Mouse (Mus musculus) embryonic facial prominence, embryonic 15.5 days (tissue): ENCODE measurements around the gene Grid1. TPM values are rescaled to one million over a fixed set of nuclear protein-coding genes. Genes with fewer than 3 reads are reported as not detected.
A peak's percentile ranks its signal among the peaks of the same experiment; 100 is the strongest.

ENCODE experiments used
- ATAC-seq: fragments of 200-750 bp; cut with Nextera tagmentation; 2 replicates; pipeline ENCODE4 v1.8.0; 2017; ENCODE audit warnings: low read depth, moderate TSS enrichment; ENCODE audit not compliant: insufficient number of reproducible peaks, low FRiP score, low TSS enrichment
- H3K27ac ChIP-seq: fragments of 300-500 bp; sonication (generic); replicated peaks from 2 replicates; pipeline ENCODE4 v1.5.1; 2015; ENCODE audit warnings: mild to moderate bottlenecking, inconsistent platforms
- H3K27me3 ChIP-seq: fragments of 300-500 bp; sonication (generic); 2 replicates; pipeline ENCODE4 v1.6.1; 2015; ENCODE audit warnings: inconsistent platforms
- H3K36me3 ChIP-seq: fragments of 300-500 bp; sonication (generic); 2 replicates; pipeline ENCODE4 v1.6.1; 2015; ENCODE audit warnings: mild to moderate bottlenecking, inconsistent platforms
- H3K4me1 ChIP-seq: fragments of 300-500 bp; sonication (generic); 2 replicates; pipeline ENCODE4 v1.6.1; 2015; ENCODE audit warnings: inconsistent platforms
- H3K4me2 ChIP-seq: fragments of 300-500 bp; sonication (generic); replicated peaks from 2 replicates; pipeline ENCODE4 v1.6.1; 2015; ENCODE audit warnings: mild to moderate bottlenecking, inconsistent platforms
- H3K4me3 ChIP-seq: fragments of 300-500 bp; sonication (generic); replicated peaks from 2 replicates; pipeline ENCODE4 v1.5.1; 2015; ENCODE audit warnings: mild to moderate bottlenecking, inconsistent platforms
- H3K9ac ChIP-seq: fragments of 300-500 bp; sonication (generic); 2 replicates; pipeline ENCODE4 v1.6.1; 2015; ENCODE audit warnings: inconsistent platforms
- H3K9me3 ChIP-seq: fragments of 300-500 bp; sonication (generic); replicated peaks from 2 replicates; pipeline ENCODE4 v1.6.1; 2016; ENCODE audit warnings: inconsistent platforms
- WGBS: fragments of 180-500 bp; shearing (Covaris S2); methylation state at CpG from one replicate; pipeline ENCODE4 v1.1.7; 2015; 5-methylcytosine and 5-hydroxymethylcytosine counted together
- polyA plus RNA-seq: library from polyadenylated mRNA; unstranded; fragments of >200 nt; fragmentation: Nextera tagmentation; extraction: Ambion mirVana; gene quantifications from 2 replicates; pipeline ENCODE4 v1.2.1, GENCODE M21; 2015

Gene Grid1
- polyA plus RNA-seq, 1 experiment from 2014 or later, result 1.4 TPM

DNA sequence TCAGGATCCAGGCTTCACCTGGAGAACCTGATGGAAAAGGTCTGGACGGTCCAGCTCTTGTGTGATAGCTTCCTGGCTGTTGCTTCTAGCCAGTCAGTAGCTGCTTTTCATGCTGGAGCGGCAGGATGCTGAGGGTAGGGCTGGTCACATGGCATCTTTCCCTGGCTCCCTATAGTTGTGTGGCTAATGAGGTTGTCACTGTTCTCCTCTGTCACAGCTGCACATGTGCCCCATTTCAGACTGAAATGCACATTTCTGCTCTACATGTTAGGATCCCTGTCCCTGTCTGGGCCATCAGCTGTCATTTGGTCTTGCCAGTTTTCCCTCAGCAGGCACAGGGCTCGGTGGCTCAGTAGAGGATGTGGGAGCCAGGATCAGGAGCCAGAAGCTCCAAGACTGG, 17.2 kb downstream of the Grid1 start:
- no peak for ATAC-seq
- Histone ChIP-seq H3K9me3 (no peaks in the 10 kb centered on the region), H3K27ac (no peak overlapping the region), H3K27me3 (no peaks in the 10 kb centered on the region), H3K4me1 (no peaks in the 10 kb centered on the region), H3K4me3 (no peak overlapping the region), H3K36me3 (no peaks in the 10 kb centered on the region), H3K9ac (no peak overlapping the region), H3K4me2 (no peak overlapping the region)
- WGBS, result 77% methylated on average over 3 of the region's 3 CpGs

DNA sequence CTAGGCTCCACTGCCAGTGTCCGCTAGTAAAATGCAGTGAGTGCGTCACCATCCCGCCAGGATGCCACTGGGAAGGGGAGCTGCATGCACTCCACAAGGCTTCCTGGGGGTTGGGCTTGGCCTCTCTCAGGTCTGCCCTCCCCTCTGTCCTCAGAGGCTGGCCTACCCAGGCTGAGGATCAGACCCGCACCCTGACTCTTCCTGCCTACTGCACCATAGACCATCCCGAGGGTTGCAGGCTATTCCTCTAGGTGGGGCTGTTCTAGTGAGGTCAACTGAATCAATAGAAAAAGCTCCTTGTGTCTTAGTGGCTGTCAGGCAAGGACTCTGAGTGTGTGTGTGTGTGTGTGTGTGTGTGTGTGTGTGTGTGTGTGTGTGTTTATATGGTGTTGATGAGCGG, 19.1 kb downstream of the Grid1 start:
- Histone ChIP-seq H3K9ac (no peak overlapping the region), H3K4me1 (no peaks in the 10 kb centered on the region), H3K27ac (no peak overlapping the region), H3K9me3 (no peaks in the 10 kb centered on the region), H3K4me3 (no peak overlapping the region), H3K4me2 (no peak overlapping the region), H3K36me3 (no peaks in the 10 kb centered on the region), H3K27me3 (no peaks in the 10 kb centered on the region)
- WGBS, result 58% methylated on average over 6 of the region's 6 CpGs
- no peak for ATAC-seq

DNA sequence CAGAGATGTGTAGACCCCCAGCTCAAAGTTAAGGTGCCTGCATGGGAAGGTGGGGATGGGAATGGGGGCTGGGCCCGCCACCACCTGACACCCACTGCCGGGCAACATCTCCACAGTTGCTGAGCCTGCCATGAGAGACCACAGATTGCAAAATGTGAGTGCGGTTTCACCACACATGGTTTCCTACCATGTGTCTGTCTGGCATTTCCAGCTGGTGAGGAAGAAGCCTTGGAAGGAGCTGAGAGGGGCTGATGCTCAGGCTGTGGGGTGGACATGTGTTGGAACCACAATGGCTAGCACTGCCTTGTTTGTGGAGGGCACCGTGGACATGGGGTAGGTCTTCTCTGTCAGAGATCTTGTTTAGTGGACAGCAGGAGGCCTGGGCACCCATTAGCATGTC, 20.0 kb downstream of the Grid1 start:
- no peak for ATAC-seq
- Histone ChIP-seq H3K9ac (no peak overlapping the region), H3K36me3 (no peaks in the 10 kb centered on the region), H3K27me3 (no peaks in the 10 kb centered on the region), H3K4me1 (no peaks in the 10 kb centered on the region), H3K9me3 (no peaks in the 10 kb centered on the region), H3K4me2 (no peak overlapping the region), H3K27ac (no peak overlapping the region), H3K4me3 (no peak overlapping the region)
- WGBS, result 84% methylated on average over 4 of the region's 4 CpGs

DNA sequence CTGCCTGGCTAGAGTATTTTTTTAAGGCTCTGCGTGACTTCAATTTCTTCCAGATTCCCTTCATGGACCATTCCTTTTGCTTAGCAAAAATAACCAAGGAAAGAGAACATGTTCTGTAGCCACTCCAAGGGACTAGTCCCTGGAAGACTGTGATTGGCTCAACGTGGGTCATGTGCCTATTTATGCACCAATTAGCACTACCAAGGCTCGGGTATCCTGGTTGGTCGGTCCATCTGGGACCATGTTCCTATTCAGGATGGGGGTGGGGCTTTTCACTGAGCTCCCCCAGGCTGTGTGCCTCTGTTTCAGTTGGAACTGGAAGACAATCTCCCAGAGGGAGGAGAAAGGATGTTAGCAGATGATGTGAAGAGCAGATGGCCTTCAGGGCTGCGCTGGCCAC, 23.7 kb downstream of the Grid1 start:
- Histone ChIP-seq H3K36me3 (no peaks in the 10 kb centered on the region), H3K27me3 (no peaks in the 10 kb centered on the region; the same call in 1 of the 2 replicates), H3K4me1 (no peaks in the 10 kb centered on the region), H3K4me3 (no peak overlapping the region), H3K4me2 (no peak overlapping the region), H3K9ac (no peak overlapping the region), H3K27ac (no peak overlapping the region), H3K9me3 (no peaks in the 10 kb centered on the region)
- WGBS, result 71% methylated on average over 5 of the region's 5 CpGs
- no peak for ATAC-seq

DNA sequence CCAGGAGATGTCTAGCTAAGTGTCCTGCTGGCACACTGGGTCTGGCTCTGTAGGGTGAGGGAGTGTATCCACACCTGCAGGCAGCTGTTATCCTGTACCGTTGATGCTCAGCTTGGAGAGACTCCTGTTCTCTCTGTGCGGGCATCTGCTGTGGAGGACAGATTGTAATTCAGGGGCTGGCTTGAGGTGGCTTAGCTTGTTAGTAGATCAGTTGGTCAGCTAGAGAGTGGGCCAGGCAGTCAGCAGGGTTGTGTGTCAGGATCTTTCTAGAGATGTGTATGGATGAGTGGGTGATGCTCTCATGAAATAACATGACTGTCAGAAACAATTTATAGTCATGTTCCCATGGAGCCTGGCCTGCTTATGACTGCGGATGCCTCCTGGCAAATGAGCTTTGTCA, 24.3 kb downstream of the Grid1 start:
- Histone ChIP-seq H3K9ac (no peak overlapping the region), H3K27me3 (no peaks in the 10 kb centered on the region; the same call in 1 of the 2 replicates), H3K36me3 (no peaks in the 10 kb centered on the region), H3K27ac (no peak overlapping the region), H3K4me2 (no peak overlapping the region), H3K4me3 (no peak overlapping the region), H3K4me1 (no peaks in the 10 kb centered on the region), H3K9me3 (no peaks in the 10 kb centered on the region)
- ATAC-seq, result no peak
- WGBS, result 87% methylated on average over 3 of the region's 3 CpGs

DNA sequence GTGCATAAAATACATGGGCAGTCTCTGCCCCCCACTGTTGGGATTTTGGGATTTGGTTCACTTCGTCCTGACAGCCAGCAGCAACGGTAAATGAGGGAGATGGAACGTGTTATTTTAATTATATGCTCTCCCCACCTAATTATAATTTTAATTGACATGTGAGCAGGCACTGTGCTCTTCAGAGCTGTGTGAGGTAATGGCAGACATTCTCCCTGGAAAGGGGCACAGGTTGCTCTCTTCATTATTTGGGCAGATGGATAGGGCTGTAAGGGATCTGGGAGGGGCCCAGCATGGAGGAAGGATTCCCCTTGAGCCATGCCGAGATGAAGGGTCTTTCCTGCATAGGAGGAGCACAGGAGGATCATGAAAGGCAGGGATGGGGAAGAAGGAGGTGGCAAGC, 26.9 kb downstream of the Grid1 start:
- ATAC-seq, result no peak
- no peaks in the 10 kb centered on the region; the same call in 1 of the 2 replicates for H3K27me3 ChIP-seq
- no peak overlapping the region for H3K9ac ChIP-seq
- H3K36me3 ChIP-seq, result no peaks in the 10 kb centered on the region
- H3K4me2 ChIP-seq, result no peak overlapping the region
- H3K27ac ChIP-seq, result no peak overlapping the region
- H3K9me3 ChIP-seq, result no peaks in the 10 kb centered on the region
- H3K4me3 ChIP-seq, result no peak overlapping the region
- 44% methylated on average over 4 of the region's 4 CpGs for WGBS
- H3K4me1 ChIP-seq, result no peaks in the 10 kb centered on the region

DNA sequence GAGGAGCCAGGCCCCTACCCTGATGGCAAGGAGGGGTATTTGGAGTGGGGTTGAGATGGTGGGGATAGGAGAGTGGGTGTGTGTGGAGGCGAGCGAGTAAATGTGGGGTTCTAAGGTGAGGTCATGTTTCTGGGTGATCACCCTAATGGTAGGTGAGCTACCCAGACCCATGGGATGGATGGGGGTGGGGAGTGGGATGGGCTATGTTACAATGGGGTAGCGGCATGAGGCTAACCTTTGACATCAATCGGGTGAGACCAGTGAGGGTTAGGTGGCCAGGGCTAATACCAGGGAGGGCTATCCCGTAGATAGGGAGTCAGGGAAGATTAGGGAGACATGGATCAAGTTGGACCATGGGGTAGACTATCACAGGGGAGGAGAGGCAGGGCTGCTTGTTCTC, 27.7 kb downstream of the Grid1 start:
- Histone ChIP-seq H3K36me3 (no peaks in the 10 kb centered on the region), H3K4me1 (no peaks in the 10 kb centered on the region), H3K9me3 (no peaks in the 10 kb centered on the region), H3K4me3 (no peak overlapping the region), H3K9ac (no peak overlapping the region), H3K4me2 (no peak overlapping the region), H3K27me3 (no peaks in the 10 kb centered on the region; the same call in 1 of the 2 replicates), H3K27ac (no peak overlapping the region)
- 89% methylated on average over 5 of the region's 5 CpGs for WGBS
- ATAC-seq, result no peak

DNA sequence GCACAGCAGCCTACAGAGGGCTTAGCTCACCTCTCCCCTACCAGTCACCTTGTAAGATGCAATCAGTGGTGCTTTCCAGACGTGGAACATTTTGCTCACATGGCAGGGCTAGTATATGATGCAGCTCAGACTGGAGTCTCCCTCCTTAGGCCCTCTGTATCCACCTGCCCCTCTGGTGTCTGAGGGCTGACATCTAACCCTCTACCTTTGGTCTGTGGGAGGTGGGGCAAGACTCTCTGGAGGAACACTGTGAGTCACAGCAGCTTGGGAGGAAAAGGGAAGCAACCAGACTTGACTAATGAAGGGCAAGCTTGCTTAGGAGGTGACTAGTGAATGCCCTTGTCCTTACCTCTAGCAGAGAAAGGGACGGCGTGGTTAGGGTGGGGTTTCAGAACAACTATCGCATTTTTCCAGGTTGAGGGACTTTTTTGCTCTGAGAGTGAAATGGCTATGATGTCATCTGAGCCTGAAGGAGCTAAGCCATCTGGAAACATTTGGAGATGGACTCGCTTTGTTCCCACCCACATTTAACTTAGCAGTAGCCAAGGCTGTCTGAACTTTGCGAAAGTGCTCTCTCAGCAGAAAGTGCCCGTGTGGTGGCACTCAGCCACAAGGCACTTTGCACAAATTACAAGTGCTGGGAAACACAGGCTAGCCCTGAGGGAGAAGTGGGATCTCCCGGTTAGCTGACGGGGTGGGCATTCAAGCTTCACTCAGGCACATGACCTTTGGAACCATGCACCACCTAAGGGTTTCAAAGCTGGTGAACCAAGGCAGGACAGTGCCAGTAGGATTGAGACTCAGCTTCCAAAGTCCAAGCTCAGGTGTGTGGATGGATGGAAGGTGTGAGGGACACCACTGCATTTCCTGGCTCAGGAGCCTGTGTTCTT, 41.2 kb downstream of the Grid1 start:
- Histone ChIP-seq H3K4me2 (no peak overlapping the region), H3K27me3 (no peaks in the 10 kb centered on the region), H3K4me1 (no peaks in the 10 kb centered on the region), H3K9me3 (no peaks in the 10 kb centered on the region), H3K9ac (no peak overlapping the region), H3K36me3 (no peaks in the 10 kb centered on the region), H3K27ac (no peak overlapping the region), H3K4me3 (no peak overlapping the region)
- WGBS, result 47% methylated on average over 9 of the region's 9 CpGs
- peak; percentile 4; the same call in 1 of the 2 replicates for ATAC-seq

DNA sequence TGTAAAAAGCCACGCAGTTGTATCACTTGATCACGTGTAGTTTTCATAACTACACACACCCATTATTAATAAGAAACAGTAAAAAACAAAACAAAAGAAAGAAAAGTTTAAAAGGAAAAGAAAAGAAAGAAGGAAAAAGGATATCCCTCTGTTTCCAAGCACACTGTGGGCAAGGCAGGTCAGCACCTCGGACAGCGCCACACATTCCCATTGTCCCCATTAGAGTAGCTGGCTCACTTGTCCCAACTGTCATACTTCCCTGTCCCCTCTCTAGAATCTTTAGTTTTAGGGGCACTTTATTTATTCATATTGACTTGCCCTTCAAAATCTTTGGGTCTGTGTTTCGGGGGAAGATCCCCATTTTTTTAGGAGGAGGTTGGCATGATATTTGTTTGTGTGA, 47.4 kb downstream of the Grid1 start:
- no peaks in the 10 kb centered on the region for H3K36me3 ChIP-seq
- no peak overlapping the region for H3K27ac ChIP-seq
- no peak overlapping the region for H3K4me2 ChIP-seq
- WGBS, result 17% methylated on average over 5 of the region's 5 CpGs
- no peak for ATAC-seq
- no peaks in the 10 kb centered on the region for H3K4me1 ChIP-seq
- no peak overlapping the region for H3K9ac ChIP-seq
- H3K9me3 ChIP-seq, result no peaks in the 10 kb centered on the region
- no peak overlapping the region for H3K4me3 ChIP-seq
- H3K27me3 ChIP-seq, result no peaks in the 10 kb centered on the region

DNA sequence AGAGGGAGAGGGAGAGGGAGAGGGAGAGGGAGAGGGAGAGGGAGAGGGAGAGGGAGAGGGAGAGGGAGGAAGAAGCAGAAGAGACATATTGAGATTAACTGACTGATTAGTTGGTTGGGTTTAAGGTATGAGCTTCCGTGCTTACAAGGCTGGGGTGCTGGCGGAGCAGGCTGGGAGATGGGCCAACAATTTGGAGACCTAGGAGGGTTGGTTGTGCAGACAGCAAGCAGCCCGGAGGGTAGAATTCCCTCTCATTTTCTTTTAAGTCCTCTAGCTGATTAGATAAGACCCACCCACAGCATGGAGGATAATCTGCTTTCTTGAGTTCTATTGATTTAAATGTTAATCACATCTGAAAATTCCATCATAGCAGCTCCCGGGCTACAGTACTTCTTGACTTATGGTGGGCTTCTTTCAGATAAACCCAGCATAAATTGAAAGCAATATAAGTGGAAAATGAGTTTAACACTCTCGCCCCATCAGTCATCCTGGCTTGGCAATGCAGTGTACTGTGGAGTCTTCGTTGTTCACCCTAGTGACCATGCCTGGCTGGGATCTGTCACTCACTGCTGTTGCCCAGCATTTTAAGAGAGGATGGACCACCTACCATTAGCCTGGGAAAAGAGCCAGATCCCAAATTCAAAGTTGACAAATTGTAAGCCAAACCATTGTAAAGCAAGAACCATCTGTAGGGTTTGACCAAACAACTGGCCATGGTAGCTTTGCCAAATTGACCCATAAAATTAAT, 48.8 kb downstream of the Grid1 start:
- 74% methylated on average over 6 of the region's 6 CpGs for WGBS
- H3K9me3 ChIP-seq, result no peaks in the 10 kb centered on the region
- H3K4me2 ChIP-seq, result no peak overlapping the region
- no peaks in the 10 kb centered on the region for H3K4me1 ChIP-seq
- H3K27me3 ChIP-seq, result no peaks in the 10 kb centered on the region
- no peak overlapping the region for H3K9ac ChIP-seq
- H3K36me3 ChIP-seq, result no peaks in the 10 kb centered on the region
- ATAC-seq, result no peak
- H3K27ac ChIP-seq, result no peak overlapping the region
- H3K4me3 ChIP-seq, result no peak overlapping the region

DNA sequence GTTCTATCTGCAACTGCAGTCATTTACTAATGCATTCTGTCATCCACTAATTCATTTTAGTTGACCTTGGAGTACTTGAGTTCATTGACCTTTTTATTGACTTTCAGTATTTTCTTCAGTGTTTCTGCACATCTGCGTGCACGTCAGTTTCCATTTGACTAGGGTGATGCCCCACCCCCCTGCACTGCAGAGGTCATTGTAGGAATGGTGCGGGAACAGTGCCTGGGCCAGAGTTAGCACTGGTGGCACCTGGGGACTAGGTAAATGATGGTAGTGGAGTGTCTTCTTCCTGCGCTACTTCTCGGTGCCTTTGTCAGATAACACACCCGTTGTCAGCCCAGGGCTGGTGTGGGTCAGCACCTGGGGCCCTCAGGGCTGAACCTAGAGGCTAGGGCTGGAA, 60.1 kb downstream of the Grid1 start:
- Histone ChIP-seq H3K27ac (no peak overlapping the region), H3K9me3 (no peaks in the 10 kb centered on the region), H3K9ac (no peak overlapping the region), H3K4me2 (no peak overlapping the region), H3K4me1 (no peaks in the 10 kb centered on the region), H3K27me3 (peaks cover 3% of the 10 kb centered on the region; the same call in 1 of the 2 replicates), H3K4me3 (no peak overlapping the region), H3K36me3 (no peaks in the 10 kb centered on the region)
- ATAC-seq, result no peak
- WGBS, result 36% methylated on average over 6 of the region's 6 CpGs
